Mouse (Mus musculus) C2C12 (cell line): ENCODE results near the gene Ctdsp1. TPM values are rescaled to one million over a fixed set of nuclear protein-coding genes. Genes with fewer than 3 reads are reported as not detected.

ENCODE experiments used
- H3K27me3 ChIP-seq: one replicate; pipeline ENCODE4 v1.6.1; 2011; ENCODE audit not compliant: control insufficient read depth, insufficient read depth, insufficient read length
- H3K36me3 ChIP-seq: one replicate; pipeline ENCODE4 v1.6.1; 2011; ENCODE audit not compliant: control insufficient read depth, insufficient read depth
- H3K4me3 ChIP-seq: one replicate; pipeline ENCODE4 v1.5.1; 2011; ENCODE audit warnings: mild to moderate bottlenecking, control low read depth; ENCODE audit not compliant: poor library complexity, insufficient read depth, severe bottlenecking
- H3K79me2 ChIP-seq: one replicate; pipeline ENCODE4 v1.6.1; 2011; ENCODE audit not compliant: control insufficient read depth, insufficient read depth
- H3K79me3 ChIP-seq: one replicate; pipeline ENCODE4 v1.6.1; 2011; ENCODE audit warnings: low read depth, control low read depth
- H3ac ChIP-seq: one replicate; pipeline ENCODE3; 2011; ENCODE audit warnings: low read depth; ENCODE audit not compliant: control insufficient read depth, insufficient read length
- CEBPB ChIP-seq: IDR thresholded peaks from one replicate; pipeline ENCODE4 v1.6.1; 2011; ENCODE audit warnings: low read depth, mild to moderate bottlenecking, control low read depth, moderate library complexity
- CTCF ChIP-seq: IDR thresholded peaks from one replicate; pipeline ENCODE4 v1.5.1; 2011; ENCODE audit not compliant: control insufficient read depth, insufficient read depth, insufficient read length
- FOSL1 ChIP-seq: IDR thresholded peaks from one replicate; pipeline ENCODE4 v1.8.0; 2011; ENCODE audit warnings: mild to moderate bottlenecking, low read length; ENCODE audit not compliant: poor library complexity, insufficient read depth, severe bottlenecking
- MAX ChIP-seq: IDR thresholded peaks from one replicate; pipeline ENCODE4 v1.6.1; 2011; ENCODE audit warnings: mild to moderate bottlenecking, control low read depth
- MYOD1 ChIP-seq: IDR thresholded peaks from one replicate; pipeline ENCODE4 v1.6.1; 2011; ENCODE audit warnings: low read depth; ENCODE audit not compliant: control insufficient read depth, insufficient read length
- MYOG ChIP-seq: IDR thresholded peaks from one replicate; pipeline ENCODE4 v1.6.1; 2011; ENCODE audit not compliant: control insufficient read depth, insufficient read length; ENCODE audit errors: extremely low read depth
- USF1 ChIP-seq: IDR thresholded peaks from one replicate; pipeline ENCODE4 v1.6.1; 2011; ENCODE audit warnings: low read depth, mild to moderate bottlenecking, control low read depth, moderate library complexity
- polyA plus RNA-seq: library from polyadenylated mRNA; unstranded; fragments of >200 nt; fragmentation: generic; extraction: Trizol; gene quantifications from one replicate; pipeline ENCODE4 v1.2.1, GENCODE M21; 2012; ENCODE audit warnings: missing spikeins

Ctdsp1 gene
- polyA plus RNA-seq, 1 experiment = 78.7 TPM

DNA sequence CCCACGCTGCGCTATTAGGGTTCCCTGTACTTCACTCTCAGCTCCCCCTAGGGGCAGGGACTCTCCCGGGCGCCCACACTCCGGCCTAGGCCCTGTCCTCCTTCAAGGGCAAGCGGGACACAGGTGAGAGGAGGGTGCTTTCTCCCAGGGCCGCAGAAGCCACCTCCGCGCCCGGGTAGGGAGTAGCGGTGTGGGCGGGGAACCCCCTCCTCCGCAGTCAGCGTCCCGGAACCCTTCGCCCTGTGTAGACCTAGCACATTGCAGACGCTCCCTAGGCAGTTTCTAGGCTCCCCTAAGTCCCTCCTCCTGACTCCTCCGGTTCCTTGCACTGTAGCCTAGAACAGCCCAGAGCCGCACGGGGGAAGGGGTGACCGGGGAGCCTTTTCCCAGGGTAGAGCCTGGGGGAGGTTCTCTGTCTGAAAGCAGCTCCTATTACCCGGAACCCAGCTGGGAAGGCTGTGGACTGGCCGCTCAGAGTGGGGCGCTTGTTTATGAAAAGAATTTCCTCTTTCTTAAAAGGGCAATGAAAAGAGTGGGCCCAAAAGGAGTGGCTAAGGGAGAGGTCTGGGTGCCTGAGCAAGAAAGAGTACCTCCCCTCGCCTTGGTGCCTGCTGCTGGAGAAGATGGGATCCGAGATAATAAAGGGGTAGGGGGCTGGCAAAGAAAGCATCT is 4.5 kb upstream of the Ctdsp1 start:
- H3K79me3 ChIP-seq = no peaks in the 10 kb centered on the region
- peak overlapping the region; percentile 59 for H3ac ChIP-seq
- H3K79me2 ChIP-seq = peaks cover 3% of the 10 kb centered on the region
- H3K4me3 ChIP-seq = peak overlapping the region; percentile 29
- TF ChIP-seq MYOG (no peak), USF1 (no peak), CTCF (peak; percentile 8), FOSL1 (no peak), MYOD1 (no peak), CEBPB (no peak), MAX (peak; percentile 35)
- no peaks in the 10 kb centered on the region for H3K36me3 ChIP-seq
- no peaks in the 10 kb centered on the region for H3K27me3 ChIP-seq

DNA sequence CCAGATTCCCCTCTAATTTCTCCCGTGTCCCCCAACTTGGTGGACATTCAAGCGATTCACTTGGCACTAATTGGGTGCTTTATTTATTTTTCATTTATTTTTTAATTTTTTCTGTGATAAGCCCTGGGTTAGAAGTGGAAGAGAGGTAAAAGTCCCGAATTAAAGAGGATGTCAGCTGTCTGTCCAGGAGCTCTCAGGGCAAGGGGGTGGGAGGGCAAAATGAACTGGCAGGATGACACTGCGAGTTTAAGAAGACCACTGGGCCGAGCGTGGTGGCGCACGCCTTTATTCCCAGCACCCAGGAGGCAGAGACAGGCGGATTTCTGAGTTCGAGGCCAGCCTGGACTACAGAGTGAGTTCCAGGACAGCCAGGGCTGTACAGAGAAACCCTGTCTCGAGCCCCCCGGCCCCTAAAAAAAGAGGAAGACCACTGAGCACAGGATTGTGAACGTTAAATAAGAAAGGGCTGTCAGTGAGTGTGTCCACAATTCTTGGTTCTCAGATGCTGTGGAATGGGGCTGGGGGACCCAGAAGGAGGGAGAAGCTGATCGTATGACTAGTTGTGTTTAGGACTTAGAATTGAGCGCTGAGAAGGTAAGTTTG is 3.8 kb upstream of the Ctdsp1 start:
- Histone ChIP-seq H3K4me3 (peak overlapping the region; percentile 29), H3K27me3 (no peaks in the 10 kb centered on the region), H3K79me3 (peaks cover 6% of the 10 kb centered on the region), H3K79me2 (peaks cover 9% of the 10 kb centered on the region), H3K36me3 (no peaks in the 10 kb centered on the region), H3ac (peak overlapping the region; percentile 59)
- TF ChIP-seq FOSL1 = no peak
- no peak for TF ChIP-seq CEBPB
- TF ChIP-seq CTCF = no peak
- TF ChIP-seq MYOD1 = no peak
- TF ChIP-seq MAX = no peak
- no peak for TF ChIP-seq MYOG
- TF ChIP-seq USF1 = no peak

DNA sequence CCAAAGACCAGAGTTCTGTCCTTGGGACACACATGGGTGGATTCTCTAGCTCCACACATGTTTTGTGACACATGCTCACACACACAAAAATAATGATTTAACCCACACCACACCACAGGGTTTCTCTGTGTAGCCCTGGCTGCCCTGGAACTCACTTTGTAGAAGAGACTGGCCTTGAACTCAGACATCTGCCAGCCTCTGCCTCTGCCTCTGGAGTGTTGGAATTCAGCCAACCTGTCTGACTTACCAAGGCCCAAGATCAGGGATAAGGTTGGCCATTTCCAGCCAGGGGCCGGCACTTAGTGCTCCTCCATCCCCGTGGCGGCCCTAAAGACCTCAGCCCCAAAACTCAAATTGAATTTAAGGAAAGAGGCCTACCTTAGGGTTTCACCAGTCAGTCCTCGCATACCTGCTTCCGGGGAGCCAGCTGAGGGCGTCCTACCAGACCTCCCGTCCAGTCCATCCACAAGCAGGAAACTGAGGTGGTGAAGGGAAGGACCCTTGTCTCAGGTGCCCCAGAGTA is 2.9 kb upstream of the Ctdsp1 start:
- Histone ChIP-seq H3K79me3 (peaks cover 16% of the 10 kb centered on the region), H3K27me3 (no peaks in the 10 kb centered on the region), H3ac (no peak overlapping the region), H3K36me3 (peaks cover 2% of the 10 kb centered on the region), H3K79me2 (peaks cover 19% of the 10 kb centered on the region), H3K4me3 (no peak overlapping the region)
- TF ChIP-seq MYOG (no peak), CTCF (no peak), MAX (no peak), CEBPB (no peak), MYOD1 (no peak), FOSL1 (no peak), USF1 (no peak)

DNA sequence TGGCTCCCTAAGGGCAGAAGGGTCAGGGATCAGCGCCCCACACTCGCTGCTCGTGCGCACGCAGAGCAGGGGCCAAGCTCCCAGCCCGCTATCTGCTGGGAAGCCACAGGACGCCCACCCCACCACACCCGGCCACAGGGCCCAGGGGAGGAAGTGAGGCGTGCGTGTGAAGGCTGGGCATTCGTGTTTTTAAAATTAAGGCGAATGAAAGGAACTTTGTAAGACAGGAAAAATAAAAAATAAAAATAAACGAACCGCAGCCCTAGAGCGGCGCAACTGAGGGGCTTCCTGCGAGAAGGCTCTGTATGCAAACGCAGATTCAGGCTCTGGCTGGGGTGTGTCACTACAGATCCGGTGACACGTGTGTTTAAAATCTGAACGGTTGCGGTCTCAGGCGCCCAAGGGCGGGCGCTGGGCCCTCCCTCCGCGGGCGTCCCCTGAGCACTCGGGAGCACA is 1.4 kb upstream of the Ctdsp1 start:
- Histone ChIP-seq H3K79me2 (peaks cover 33% of the 10 kb centered on the region), H3K27me3 (no peaks in the 10 kb centered on the region), H3ac (peak overlapping the region; percentile 73), H3K79me3 (peaks cover 22% of the 10 kb centered on the region), H3K4me3 (peak overlapping the region; percentile 19), H3K36me3 (peaks cover 16% of the 10 kb centered on the region)
- TF ChIP-seq MAX (peak; percentile 55), USF1 (no peak), CEBPB (no peak), CTCF (no peak), FOSL1 (no peak), MYOD1 (no peak), MYOG (no peak)

DNA sequence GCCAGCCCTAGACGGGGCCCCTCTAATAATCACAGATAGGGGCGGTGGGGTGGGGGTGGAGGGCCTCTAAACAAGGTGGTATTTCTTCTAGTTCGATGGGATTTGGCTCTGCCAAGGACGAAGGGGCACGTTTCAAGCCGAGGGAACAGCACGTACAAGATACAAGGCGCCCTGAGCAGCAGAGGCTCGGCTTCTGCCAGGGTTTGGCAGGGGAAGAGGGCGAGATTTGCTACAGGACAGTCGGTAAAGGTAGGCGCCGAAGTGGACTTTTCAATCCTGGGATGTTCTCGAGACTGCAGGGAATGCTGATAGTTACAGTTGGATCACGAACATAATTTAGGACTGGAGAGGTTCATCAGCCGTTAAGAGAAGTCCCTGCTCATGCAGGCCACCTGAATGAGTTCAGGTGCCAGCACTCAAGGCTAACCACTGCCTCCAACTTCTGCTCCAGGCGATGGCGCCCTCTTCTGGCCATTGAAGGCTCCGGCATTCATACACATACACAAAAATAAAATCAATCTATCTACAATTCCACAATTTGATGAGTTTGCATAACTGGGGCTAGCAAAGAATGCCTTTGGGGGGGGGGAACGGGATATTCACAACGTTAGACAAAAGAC is 912 bp upstream of the Ctdsp1 start:
- Histone ChIP-seq H3K36me3 (peaks cover 22% of the 10 kb centered on the region), H3ac (peak overlapping the region; percentile 36), H3K4me3 (peak overlapping the region; percentile 19), H3K79me3 (peaks cover 25% of the 10 kb centered on the region), H3K79me2 (peaks cover 38% of the 10 kb centered on the region), H3K27me3 (no peaks in the 10 kb centered on the region)
- TF ChIP-seq CTCF (peak; percentile 40), FOSL1 (no peak)
